Mouse (Mus musculus) mouse embryonic stem cell (cell line): ENCODE data around the gene Mael.

Experiments
- in situ Hi-C, 2 experiments: fragments of 300-500 bp; cut with MboI; formaldehyde crosslinking; loops; 1 replicate in 1 of 2; 3 replicates in 1 of 2; pipeline ENCODE4 v1.14.3; 2019 to 2020; ENCODE audit warnings: low sequenced_read_pairs in 2 of 2, low pct_unique_long_range_greater_than_20kb in 1 of 2, mixed read lengths in 1 of 2; ENCODE audit not compliant: unreplicated experiment in 1 of 2

The Mael gene

DNA sequence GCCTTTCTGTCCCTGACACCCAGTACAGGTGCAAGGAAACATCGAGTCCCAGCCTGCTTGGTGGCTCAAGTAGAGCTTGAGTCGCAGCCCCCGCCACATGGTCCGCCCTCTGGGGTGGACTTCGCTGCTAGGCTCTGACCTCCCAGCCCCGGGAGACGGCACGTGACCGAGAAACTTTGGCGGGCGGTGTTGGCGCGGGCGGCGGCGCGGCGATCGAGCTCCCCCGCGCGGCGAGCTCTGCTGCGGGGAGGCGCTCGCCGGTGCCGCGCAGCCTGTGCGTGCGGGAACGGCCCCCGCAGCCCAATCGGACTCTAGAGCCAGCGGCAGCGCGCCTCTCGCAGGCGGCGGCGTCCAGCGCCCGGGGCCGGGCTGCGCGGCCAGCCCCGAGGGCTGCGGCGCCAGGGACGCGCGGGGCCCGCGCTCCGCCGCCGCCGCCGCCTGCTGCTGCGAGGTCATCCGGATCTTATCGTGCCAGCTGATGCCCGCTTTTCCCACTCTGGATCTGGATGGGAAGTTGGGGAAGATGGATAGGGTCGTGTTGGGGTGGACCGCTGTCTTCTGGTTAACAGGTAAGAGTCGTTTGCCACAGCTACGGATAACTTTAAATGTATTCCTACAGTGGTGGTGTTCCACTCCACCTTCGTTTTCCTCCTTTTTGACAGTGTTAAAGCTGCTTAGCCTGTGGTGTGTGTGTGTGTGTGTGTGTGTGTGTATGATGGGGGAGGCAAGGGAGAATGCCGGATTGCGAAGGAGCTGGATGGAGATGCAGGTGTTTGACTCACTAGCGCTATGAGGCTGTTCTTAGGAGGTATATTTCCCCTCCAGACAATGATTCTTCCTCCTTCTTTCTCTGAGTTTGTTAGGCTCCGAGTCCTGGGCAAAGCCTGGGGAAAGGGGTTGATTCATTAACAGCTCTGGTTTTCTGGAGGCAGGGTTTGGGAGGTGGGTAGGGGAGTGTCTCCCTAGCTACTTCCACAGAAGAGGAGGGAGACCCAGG, 15.6 kb upstream of the Mael start, which contains the start of gene Ildr2:
Ildr2 (plus strand) TSS at position 242 of the 997 bp plus-strand sequence.
- in situ Hi-C loops = no loop called here

DNA sequence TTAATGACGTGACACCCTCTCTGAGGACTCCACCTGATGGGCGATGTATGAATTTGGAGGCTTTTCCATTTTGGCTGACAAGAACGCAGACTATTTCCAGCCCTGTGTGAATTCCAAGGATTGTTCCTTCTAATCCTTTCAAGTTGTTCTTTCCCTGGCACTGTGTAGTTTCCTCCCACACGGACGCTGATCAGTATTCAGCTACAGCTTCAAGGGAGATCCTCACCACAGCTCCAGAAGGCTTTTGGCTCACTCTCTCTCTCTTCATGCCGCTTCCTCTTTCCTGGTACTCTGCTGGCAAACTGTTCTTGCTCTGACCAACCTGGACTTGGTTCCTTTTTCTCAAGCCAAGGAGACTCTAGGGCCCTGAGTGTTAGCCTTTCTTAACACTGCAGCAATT, 5.7 kb upstream of the Mael start:
- in situ Hi-C loops = no loop called here

DNA sequence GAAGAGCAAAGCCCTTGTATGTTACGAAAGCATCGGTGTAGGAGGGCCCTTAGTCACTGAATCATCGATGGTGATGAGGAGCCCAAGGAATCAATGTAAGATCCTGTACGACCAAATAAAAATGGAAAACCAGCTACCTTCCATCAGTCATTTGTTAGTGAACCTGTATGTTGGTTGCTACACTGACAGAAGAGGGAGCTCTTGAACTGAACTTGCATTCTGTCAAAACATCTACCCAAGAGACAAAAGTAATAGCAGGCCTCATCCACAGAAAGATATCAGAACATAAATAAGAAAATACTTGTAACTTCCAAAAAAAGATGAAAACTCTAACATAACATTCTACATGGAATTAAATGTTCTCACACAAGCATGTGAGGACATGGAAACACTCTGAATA, 24.4 kb downstream of the Mael start:
- in situ Hi-C loops = no loop called here

DNA sequence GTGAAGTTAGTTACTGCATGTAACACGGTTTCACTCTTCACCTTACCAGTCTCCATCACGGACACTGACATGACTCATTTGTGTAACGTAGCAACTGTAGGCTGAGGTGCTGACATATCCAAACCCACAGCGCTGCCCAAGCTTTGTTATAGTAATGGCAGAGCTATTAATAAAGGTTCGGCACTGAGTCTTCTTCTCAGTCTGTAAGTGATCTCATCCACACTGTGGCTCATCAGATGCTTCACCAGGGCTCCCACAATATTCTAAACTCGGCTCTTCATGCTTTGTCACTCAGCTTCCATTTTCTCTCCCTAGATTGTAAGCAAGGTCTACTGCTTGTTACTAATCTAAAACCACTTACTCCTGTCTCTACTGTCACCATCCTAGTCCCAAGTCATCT, 29.2 kb downstream of the Mael start:
- in situ Hi-C loops = no loop called here

DNA sequence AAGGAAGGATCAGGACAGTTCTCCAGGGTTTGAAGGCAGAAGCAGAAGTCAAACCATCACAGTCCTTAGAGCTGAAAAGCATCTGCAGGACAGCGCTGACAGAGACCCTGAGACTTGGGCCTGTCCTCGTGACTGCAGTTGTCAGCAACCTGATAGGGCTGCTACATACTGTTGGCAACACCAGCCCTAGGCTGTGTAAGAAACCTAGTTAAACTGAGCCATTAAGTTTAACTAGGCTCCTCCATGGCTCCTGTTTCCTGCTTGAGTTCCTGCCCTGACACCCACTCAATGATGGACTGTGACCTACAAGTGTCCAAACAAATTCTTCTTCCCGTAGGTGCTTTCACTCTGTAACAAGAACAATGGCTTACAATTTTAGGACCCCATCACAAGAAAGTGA, 33.4 kb downstream of the Mael start:
- in situ Hi-C loops = no loop called here

DNA sequence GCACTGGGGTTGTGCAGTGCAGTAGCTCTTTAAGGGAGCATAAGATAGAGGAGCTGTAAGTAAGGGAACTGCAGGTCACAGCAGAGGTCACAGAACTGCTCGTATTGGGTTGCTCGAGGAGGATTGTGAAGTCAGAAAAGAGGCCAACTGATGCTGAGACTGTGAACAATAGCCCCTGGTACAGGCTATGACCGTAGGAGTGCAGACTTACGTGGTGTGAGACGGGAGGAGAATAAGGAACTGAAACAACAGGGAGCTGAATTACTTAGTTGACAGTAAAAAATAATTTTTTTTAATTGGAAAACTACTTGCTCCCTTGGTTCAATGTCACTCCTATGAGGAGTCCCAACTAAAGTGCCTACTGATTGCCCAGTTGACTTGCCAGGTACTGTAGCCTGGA, 34.4 kb downstream of the Mael start:
- in situ Hi-C loops = no loop called here

DNA sequence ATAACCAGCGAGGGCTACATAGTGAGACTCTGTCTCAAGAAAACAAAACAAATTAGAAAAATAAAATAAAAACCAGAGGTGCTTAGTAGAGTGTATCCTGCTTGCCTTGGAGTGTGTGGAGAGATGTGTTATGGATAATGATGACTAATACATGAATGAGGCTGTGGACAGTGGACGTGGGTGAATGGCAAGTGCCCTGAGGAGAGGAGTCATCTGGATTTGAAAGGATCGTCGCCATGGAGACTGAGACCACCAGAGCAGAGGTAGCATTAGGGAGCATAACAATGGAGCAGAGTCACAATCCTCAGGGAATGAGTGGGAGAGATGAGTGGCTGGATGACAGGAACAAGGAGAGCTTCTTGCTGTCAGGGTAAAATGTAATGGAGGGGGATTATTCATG, 48.7 kb downstream of the Mael start:
- in situ Hi-C loops = no loop called here

DNA sequence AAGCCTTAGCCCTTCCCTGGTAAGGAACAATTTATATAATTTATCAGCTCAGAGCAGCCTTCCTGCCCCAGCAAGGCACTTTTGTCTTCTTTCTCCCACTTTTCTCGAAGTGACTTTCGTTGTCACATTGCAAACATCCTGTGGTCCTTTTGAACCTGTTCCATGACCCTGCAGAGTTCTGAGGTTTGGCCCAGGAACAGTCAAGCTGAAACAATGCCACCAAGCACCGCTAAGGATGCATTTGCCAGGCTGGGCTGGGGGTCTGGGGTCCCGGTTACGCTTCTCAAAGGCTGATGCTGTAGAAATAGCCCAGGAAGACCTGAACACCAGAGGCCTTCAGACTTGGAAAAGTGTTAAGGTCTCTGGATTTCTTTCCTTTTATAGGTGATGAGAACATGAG, 53.2 kb downstream of the Mael start:
- in situ Hi-C loops = no loop called here

DNA sequence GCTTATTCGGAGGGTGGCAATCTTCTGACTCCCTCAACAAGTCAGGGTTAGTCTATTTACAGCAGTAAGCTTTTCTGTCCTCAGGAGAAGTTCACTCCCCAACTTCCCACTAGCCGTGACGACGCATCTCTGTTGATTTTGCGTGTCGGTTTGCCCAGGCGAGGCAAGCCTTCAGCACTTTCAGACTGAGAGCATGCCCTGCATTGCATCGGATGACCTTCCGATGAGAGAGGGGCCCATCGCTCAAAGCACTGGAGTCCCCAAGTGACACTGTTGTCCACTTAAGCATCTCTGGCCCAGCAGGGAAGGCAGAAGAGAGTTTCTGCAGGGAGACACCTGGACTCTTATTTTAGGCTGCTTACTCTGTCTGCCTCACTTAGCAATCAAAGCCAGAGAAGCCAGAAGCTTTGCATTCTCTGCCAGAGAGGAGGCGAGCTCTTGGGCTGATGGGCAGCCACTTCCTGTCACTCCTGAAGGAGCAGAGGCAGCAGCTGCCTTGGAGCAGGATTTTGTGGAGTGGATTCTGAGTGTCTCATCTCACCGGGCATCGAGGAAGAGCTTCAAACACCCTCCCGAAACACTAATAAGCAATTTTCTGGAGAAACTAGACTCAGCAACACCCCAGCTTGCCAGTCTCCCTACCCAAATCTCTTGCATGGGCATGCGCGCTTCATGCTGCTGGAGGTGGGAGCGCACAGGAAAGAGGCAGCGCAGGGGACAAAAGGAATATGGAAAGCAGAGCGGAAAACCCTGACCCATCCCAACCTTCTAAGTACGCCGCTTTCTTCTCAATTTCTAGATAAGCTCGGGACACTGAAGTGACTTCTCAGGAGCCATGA, 53.9 kb downstream of the Mael start:
- in situ Hi-C loops = no loop called here

DNA sequence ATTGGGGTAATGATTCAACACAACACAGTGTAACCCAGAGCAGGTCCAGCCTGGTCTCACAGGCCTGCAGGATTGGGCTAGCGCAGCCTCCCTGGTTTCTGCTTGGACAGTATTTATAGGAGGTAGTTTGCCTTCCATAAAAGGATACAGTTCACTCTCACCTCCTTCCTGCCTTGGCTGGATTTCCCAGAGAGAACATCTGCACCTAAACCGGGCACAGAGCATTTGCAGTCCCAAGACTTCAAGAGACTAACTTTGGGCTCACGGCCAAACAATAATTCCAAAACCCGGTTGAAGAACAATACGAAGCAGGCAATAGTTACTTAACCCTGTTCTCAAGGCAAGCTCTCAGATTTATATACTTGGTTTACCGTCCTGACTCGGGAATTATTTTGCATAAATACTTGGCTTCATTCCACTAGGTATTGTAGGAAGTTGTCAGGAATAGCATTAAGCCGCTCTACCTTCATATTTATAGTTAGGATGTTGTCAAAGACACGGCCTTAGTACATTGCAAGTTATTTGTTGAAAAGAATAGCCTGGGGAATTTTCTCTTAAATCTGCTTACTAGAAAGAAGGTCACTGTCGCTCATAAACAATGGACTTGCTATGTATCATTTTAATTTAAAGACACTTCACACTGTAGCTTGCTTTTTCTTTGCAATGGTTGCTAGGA, 55.5 kb downstream of the Mael start:
- in situ Hi-C loops = no loop called here

DNA sequence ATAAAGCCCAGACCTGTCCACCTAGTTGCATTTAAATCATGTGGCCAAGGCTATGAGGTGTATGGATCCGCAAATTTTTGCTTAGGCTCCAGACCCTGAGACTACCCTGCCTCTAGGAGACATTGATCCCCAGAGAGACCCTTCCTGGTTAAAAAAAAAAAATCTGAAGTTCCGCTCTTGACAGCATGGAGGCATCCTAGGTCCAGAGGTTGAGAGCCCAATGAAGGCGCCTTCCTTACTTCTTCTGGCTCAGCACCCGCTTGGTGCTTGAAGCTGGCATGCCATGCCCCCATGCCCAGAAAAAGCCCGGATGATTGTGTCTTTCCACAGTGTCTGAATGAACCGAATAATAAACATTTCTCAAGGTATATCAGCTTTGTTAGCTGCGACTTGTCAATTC, 57.0 kb downstream of the Mael start:
- in situ Hi-C loops = no loop called here

DNA sequence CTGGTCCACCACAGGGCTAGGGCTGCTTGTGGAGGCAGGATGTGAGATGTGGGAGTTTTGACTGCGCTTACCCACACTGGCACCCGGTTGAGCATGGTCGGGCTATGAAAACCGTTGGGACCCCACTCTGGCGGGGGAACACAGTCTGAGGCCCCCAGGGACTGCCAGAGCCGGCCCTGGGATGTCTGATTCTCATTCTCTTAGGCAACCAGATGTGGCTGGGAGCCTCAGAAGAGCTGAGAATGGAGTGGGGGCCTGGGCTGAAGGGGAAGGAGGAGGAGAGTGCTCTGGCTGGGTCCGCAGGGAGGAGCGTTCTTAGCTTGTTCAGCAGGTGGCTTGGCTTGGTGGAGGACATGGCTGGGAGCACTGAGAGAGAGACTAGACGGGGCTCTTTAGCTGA, 64.9 kb downstream of the Mael start:
- in situ Hi-C loops = no loop called here

DNA sequence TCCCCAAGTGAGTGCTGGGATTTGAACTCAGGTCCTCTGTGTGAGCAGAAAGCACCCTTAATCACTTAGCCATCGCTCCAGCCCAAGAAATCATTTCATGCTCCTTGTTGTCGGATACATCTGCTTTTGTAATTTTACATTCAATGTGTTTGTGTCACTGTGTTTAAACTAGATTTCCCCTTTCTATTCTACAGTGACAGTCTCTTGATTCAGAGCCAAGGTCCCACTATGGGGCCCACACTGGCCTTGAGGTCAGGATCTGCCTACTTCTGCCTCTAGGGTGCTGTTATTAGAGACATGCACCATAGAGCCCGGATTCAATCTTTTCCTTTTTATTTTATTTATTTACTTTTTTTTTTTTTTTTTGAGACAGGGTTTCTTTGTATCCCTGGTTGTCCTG, 65.6 kb downstream of the Mael start:
- in situ Hi-C loops = no loop called here

DNA sequence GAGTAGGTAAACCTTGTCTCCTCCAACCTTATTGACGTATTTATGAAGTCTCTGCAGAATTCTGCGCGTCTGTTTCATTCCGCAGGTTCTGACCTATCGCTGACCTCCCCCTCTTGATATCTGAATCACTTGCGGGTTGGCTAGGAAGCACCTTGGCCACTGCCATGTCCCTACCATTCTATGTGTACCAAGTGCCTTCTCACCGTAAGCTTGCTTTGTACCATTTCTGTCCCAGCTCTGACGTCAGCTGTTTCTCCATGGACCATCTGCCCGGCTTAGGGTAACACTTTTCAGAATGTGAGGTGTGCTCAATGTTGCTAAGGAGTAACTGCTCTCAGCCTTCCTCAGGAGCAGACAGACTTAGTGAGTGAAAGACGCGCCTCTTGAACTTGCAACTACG, 67.7 kb downstream of the Mael start:
- in situ Hi-C loops = no loop called here

DNA sequence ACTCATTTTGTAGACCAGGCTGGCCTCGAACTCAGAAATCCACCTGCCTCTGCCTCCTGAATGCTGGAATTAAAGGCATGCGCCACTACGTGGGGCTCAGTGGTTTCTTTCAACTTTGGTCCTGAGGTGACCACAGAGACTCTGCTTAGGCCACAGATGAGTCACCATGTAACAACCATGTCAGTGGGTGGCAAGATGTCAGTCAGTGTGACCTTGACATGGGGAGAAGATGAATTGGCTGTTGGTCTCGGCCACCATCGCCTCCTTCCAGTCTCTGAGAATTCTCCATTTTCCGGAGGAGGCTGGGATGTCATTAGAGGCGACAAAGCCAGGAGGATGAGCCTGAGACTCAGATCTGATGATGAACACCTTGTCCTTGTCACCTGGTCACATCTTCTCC, 68.8 kb downstream of the Mael start:
- in situ Hi-C loops = loop anchor here (10.0 kb wide), 1 partner anchor 145 kb away; no protein-coding TSS in a partner anchor

DNA sequence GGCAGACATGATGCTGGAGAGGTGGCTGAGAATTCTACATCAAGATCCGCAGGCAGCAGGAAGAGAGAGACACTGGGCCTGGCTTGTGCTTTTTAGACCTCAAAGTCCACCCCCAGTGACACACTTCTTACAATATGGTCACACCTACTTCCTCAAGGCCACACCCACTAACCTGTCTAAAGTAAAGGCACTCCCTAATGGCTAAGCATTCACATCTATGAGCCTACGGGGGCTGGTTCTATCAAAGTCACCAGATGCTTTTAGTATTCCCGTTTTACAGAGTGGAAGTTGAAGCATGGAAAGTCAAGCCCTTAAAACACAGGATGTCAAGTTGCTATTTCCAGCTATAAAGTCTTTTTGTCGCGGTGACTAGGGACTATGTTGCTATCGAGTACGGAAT, 70.5 kb downstream of the Mael start:
- in situ Hi-C loops = loop anchor here (10.0 kb wide), 1 partner anchor 147 kb away; no protein-coding TSS in a partner anchor

DNA sequence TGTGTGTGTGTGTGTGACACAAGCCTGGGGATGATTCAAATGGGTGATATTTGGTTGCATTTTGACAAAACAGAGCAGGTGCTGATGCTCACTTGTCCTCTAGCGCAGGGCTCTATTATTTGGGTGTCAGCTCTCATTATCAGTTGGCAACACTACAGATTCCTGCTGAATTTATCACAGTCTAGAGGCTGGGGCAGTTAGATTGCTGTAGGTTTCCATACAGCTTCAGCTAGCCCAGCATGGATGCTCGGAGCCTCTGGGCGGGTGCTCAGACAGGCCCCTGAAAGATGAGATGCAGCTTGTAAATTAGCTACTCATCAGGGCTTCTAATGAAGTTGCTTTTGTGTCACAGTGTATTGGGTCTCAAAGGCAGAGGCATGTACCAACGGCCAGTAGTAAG, 71.1 kb downstream of the Mael start:
- in situ Hi-C loops = loop anchor here (10.0 kb wide), 1 partner anchor 147 kb away; no protein-coding TSS in a partner anchor

DNA sequence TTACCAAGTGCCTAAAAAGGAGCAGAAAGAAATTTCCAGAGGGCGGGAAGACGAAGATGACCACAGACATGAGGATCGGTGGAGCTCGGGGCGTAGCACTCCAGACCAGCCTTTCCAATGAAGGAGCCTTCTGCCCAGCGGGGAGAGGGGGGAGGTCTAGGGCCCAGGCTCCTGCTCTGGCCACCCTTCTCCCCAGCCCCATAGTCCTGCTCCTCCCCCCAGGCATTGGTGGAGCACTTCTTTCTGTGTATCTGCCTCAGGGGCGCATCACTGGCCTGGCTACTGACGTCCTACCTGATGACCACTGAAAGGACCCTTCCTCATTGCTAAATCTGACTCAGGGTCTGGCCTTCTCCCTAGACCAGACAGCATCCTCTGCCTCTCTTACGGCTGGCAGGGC, 73.4 kb downstream of the Mael start:
- in situ Hi-C loops = loop anchor here (10.0 kb wide), 1 partner anchor 150 kb away; no protein-coding TSS in a partner anchor

DNA sequence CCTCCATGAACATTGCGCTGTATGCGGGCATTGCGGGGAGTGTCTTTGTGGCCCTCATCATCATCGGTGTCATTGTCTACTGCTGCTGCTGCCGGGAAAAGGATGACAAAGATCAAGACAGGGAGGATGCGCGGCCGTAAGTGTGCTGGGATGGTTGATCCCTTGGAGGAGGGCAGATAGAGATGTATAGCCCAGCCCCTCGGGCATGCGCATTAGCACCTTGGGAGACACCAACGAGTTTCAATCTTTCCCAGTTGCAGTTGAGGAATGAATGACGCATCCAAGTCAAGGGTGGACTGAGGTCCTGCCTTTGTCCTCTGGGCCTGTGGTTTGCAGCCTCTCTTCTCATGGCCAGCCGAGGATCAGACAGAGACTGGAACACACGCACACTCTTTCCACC, 74.0 kb downstream of the Mael start:
- in situ Hi-C loops = loop anchor here (10.0 kb wide), 1 partner anchor 150 kb away; no protein-coding TSS in a partner anchor
